ENCODE assay signal across 25 mouse cellular contexts in the genomic region with DNA sequence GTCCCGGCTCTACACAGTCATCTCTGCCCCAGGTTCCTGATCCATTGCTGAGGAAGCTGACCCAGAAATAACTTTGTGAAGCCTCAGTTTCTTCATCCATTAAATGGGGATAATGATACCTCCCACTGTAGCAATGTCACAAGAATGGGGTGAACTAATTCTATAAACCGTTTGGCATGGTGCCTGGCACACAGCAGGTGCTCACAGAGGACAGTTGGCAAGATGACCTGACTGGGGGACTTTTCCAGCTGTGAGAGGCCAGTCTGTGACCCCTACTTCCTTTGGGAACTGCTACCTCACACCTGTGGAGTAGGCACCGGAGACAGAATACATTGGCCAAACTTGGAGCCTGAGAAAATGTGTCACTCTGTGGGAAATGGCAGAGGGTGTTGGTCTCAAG.
"Had no signal": no experiment of that assay in that cellular context is flagged by ENCODE, and none has a peak within 500 bp of the region (broad histone marks: within the 10 kb centered on the region; RNA-seq: fewer than 3 reads in every experiment).

No protein-coding gene starts in this region.

- H3K36me3 ChIP-seq: embryonic facial prominence, embryonic 10.5 days; embryonic facial prominence, embryonic 12.5 days; embryonic facial prominence, embryonic 13.5 days; embryonic facial prominence, embryonic 15.5 days; forebrain, embryonic 10.5 days; forebrain, embryonic 12.5 days; forebrain, embryonic 15.5 days had no signal

- DNase-seq: cerebellum, adult 8-10 months; cerebellum, adult 9-10 months; cerebellum, adult 9-11 months; cerebellum, postnatal 10 days; cerebellum, postnatal 25 days; cerebellum, postnatal 36 days; embryo, embryonic 11 days; forebrain, postnatal 0 days; gastrocnemius, postnatal 10 days; gastrocnemius, postnatal 14 days; gastrocnemius, postnatal 36 days; heart, adult 11 months; heart, adult 18-20 months; heart, adult 2 months had no signal

- H3K27ac ChIP-seq: embryonic facial prominence, embryonic 10.5 days; embryonic facial prominence, embryonic 12.5 days; embryonic facial prominence, embryonic 13.5 days; embryonic facial prominence, embryonic 15.5 days; forebrain, embryonic 10.5 days; forebrain, embryonic 12.5 days; forebrain, embryonic 13.5 days; forebrain, embryonic 15.5 days; heart, adult 2 months had no signal

- H3K9me3 ChIP-seq: embryonic facial prominence, embryonic 10.5 days; embryonic facial prominence, embryonic 12.5 days; embryonic facial prominence, embryonic 13.5 days; embryonic facial prominence, embryonic 15.5 days; forebrain, embryonic 10.5 days; forebrain, embryonic 12.5 days; forebrain, embryonic 13.5 days; forebrain, embryonic 15.5 days had no signal

- H3K4me2 ChIP-seq: embryonic facial prominence, embryonic 12.5 days; embryonic facial prominence, embryonic 13.5 days; embryonic facial prominence, embryonic 15.5 days; forebrain, embryonic 12.5 days; forebrain, embryonic 13.5 days; forebrain, embryonic 15.5 days had no signal

- H3K27me3 ChIP-seq: embryonic facial prominence, embryonic 12.5 days; embryonic facial prominence, embryonic 13.5 days; embryonic facial prominence, embryonic 15.5 days; forebrain, embryonic 12.5 days; forebrain, embryonic 13.5 days; forebrain, embryonic 15.5 days had no signal

- H3K9ac ChIP-seq: embryonic facial prominence, embryonic 12.5 days; embryonic facial prominence, embryonic 13.5 days; embryonic facial prominence, embryonic 15.5 days; forebrain, embryonic 12.5 days; forebrain, embryonic 13.5 days; forebrain, embryonic 15.5 days; forebrain, postnatal 0 days had no signal

- ATAC-seq: forebrain, embryonic 13.5 days; forebrain, embryonic 14.5 days; forebrain, embryonic 15.5 days; forebrain, embryonic 16.5 days; forebrain, postnatal 0 days had no signal

- H3K4me1 ChIP-seq: forebrain, embryonic 13.5 days had no signal

- H3K4me3 ChIP-seq: embryonic facial prominence, embryonic 10.5 days; embryonic facial prominence, embryonic 12.5 days; embryonic facial prominence, embryonic 13.5 days; embryonic facial prominence, embryonic 15.5 days; erythroblast, embryonic 14.5 days; forebrain, embryonic 10.5 days; forebrain, embryonic 12.5 days; forebrain, embryonic 13.5 days; forebrain, embryonic 15.5 days; heart, adult 2 months had no signal
